Mouse (Mus musculus): ENCODE measurements around the gene Cxcl10. TPM values are rescaled to one million over a fixed set of nuclear protein-coding genes. Genes with fewer than 3 reads are reported as not detected.
A peak's percentile ranks its signal among the peaks of the same experiment; 100 is the strongest.

Gene Cxcl10
- polyA plus RNA-seq (2016; fragmentation: Nextera tagmentation; extraction: Ambion mirVana) = 0.33 TPM in 1 of 2 replicates, not detected in the other

GRCm38 (mm10) chr5:92348794-92349413 lies at the start of gene Cxcl10:
Gene Cxcl10 (minus strand): TSS chr5:92348889.
- H3K4me3 ChIP-seq = peak within 1 kb of the TSS; percentile 27
- H3K9me3 ChIP-seq = no peaks in the 10 kb centered on the region

GRCm38 (mm10) chr5:92398153-92398552 lies 49.5 kb upstream of the Cxcl10 start:
- WGBS = 25% methylated on average over 5 of the region's 5 CpGs
- peak overlapping the region; percentile 67 for H3K27ac ChIP-seq
- H3K36me3 ChIP-seq (replicated peaks) = no peaks in the 10 kb centered on the region

More at GRCm38 (mm10) chr5:92348794-92349413, at the start of gene Cxcl10:
- 34% methylated on average over 14 of the region's 14 CpGs for WGBS
- Histone ChIP-seq H3K36me3 (replicated peaks) (no peaks in the 10 kb centered on the region), H3K27ac (no peak within 1 kb of the TSS), H3K4me1 (peaks cover 11% of the 10 kb centered on the region), H3K27me3 (ENCODE audit: poor library complexity, severe bottlenecking) (peaks cover 20% of the 10 kb centered on the region)
- no peak for DNase-seq (ENCODE audit: extremely low spot score, low spot score)

GRCm38 (mm10) chr5:92396476-92396875 lies 47.8 kb upstream of the Cxcl10 start:
- H3K27me3 ChIP-seq (ENCODE audit: poor library complexity, severe bottlenecking) = peaks cover 36% of the 10 kb centered on the region
- no peaks in the 10 kb centered on the region for H3K9me3 ChIP-seq
- 89% methylated on average over 6 of the region's 6 CpGs for WGBS
- DNase-seq (ENCODE audit: extremely low spot score, low spot score) = no peak
- H3K36me3 ChIP-seq (replicated peaks) = no peaks in the 10 kb centered on the region
- no peak overlapping the region for H3K27ac ChIP-seq
- H3K4me1 ChIP-seq = peaks cover 11% of the 10 kb centered on the region; the same call in 1 of the 2 replicates
- no peak overlapping the region for H3K4me3 ChIP-seq

More at GRCm38 (mm10) chr5:92398153-92398552, 49.5 kb upstream of the Cxcl10 start:
- Histone ChIP-seq H3K27me3 (ENCODE audit: poor library complexity, severe bottlenecking) (peaks cover 20% of the 10 kb centered on the region), H3K4me3 (no peak overlapping the region), H3K9me3 (no peaks in the 10 kb centered on the region), H3K4me1 (peaks cover 3% of the 10 kb centered on the region; the same call in 1 of the 2 replicates)
- peak; percentile 75 for DNase-seq (ENCODE audit: extremely low spot score, low spot score)

- WGBS = 83% methylated on average over 3 of the region's 3 CpGs
- Histone ChIP-seq H3K36me3 (replicated peaks) (no peaks in the 10 kb centered on the region), H3K27me3 (ENCODE audit: poor library complexity, severe bottlenecking) (peaks cover 44% of the 10 kb centered on the region), H3K4me3 (no peak overlapping the region), H3K4me1 (peaks cover 11% of the 10 kb centered on the region; the same call in 1 of the 2 replicates), H3K9me3 (no peaks in the 10 kb centered on the region), H3K27ac (no peak overlapping the region)
- no peak for DNase-seq (ENCODE audit: extremely low spot score, low spot score)
Observed at GRCm38 (mm10) chr5:92395764-92396163, 47.1 kb upstream of the Cxcl10 start.

- no peak for DNase-seq (ENCODE audit: extremely low spot score, low spot score)
- WGBS = 74% methylated on average over 10 of the region's 10 CpGs
- no peak overlapping the region for H3K4me3 ChIP-seq
- H3K27ac ChIP-seq = no peak overlapping the region
- H3K4me1 ChIP-seq = peaks cover 11% of the 10 kb centered on the region; the same call in 1 of the 2 replicates
- no peaks in the 10 kb centered on the region for H3K36me3 ChIP-seq (replicated peaks)
- H3K27me3 ChIP-seq (ENCODE audit: poor library complexity, severe bottlenecking) = peaks cover 61% of the 10 kb centered on the region
- no peaks in the 10 kb centered on the region for H3K9me3 ChIP-seq
Observed at GRCm38 (mm10) chr5:92393863-92394262, 45.2 kb upstream of the Cxcl10 start.

GRCm38 (mm10) chr5:92392542-92392941 lies 43.9 kb upstream of the Cxcl10 start:
- H3K36me3 ChIP-seq (replicated peaks) = no peaks in the 10 kb centered on the region
- no peak overlapping the region for H3K27ac ChIP-seq
- H3K4me1 ChIP-seq = peaks cover 11% of the 10 kb centered on the region; the same call in 1 of the 2 replicates
- no peaks in the 10 kb centered on the region for H3K9me3 ChIP-seq
- H3K4me3 ChIP-seq = peak overlapping the region; percentile 34
- 45% methylated on average over 18 of the region's 18 CpGs for WGBS
- peaks cover 62% of the 10 kb centered on the region for H3K27me3 ChIP-seq (ENCODE audit: poor library complexity, severe bottlenecking)
- DNase-seq (ENCODE audit: extremely low spot score, low spot score) = no peak

GRCm38 (mm10) chr5:92390615-92391014 lies 41.9 kb upstream of the Cxcl10 start:
- no peak for DNase-seq (ENCODE audit: extremely low spot score, low spot score)
- Histone ChIP-seq H3K27me3 (ENCODE audit: poor library complexity, severe bottlenecking) (peaks cover 62% of the 10 kb centered on the region), H3K4me3 (no peak overlapping the region), H3K4me1 (peaks cover 11% of the 10 kb centered on the region; the same call in 1 of the 2 replicates), H3K36me3 (replicated peaks) (no peaks in the 10 kb centered on the region), H3K9me3 (no peaks in the 10 kb centered on the region), H3K27ac (no peak overlapping the region)
- 80% methylated on average over 8 of the region's 8 CpGs for WGBS

GRCm38 (mm10) chr5:92389977-92390376 lies 41.3 kb upstream of the Cxcl10 start:
- peaks cover 11% of the 10 kb centered on the region; the same call in 1 of the 2 replicates for H3K4me1 ChIP-seq
- H3K9me3 ChIP-seq = no peaks in the 10 kb centered on the region
- DNase-seq (ENCODE audit: extremely low spot score, low spot score) = no peak
- H3K27ac ChIP-seq = no peak overlapping the region
- no peak overlapping the region for H3K4me3 ChIP-seq
- H3K36me3 ChIP-seq (replicated peaks) = no peaks in the 10 kb centered on the region
- H3K27me3 ChIP-seq (ENCODE audit: poor library complexity, severe bottlenecking) = peaks cover 60% of the 10 kb centered on the region
- 83% methylated on average over 2 of the region's 2 CpGs for WGBS

- Histone ChIP-seq H3K27ac (no peak overlapping the region), H3K27me3 (ENCODE audit: poor library complexity, severe bottlenecking) (peaks cover 35% of the 10 kb centered on the region), H3K4me1 (0 out of 2 replicates have a peak, but pooled peaks cover 5% of the 10 kb centered on the region), H3K9me3 (no peaks in the 10 kb centered on the region), H3K36me3 (replicated peaks) (no peaks in the 10 kb centered on the region), H3K4me3 (no peak overlapping the region)
- WGBS = 86% methylated on average over 11 of the region's 11 CpGs
- DNase-seq (ENCODE audit: extremely low spot score, low spot score) = no peak
Observed at GRCm38 (mm10) chr5:92387433-92387832, 38.7 kb upstream of the Cxcl10 start.

- peaks cover 27% of the 10 kb centered on the region for H3K27me3 ChIP-seq (ENCODE audit: poor library complexity, severe bottlenecking)
- DNase-seq (ENCODE audit: extremely low spot score, low spot score) = no peak
- no peak overlapping the region for H3K4me3 ChIP-seq
- H3K27ac ChIP-seq = no peak overlapping the region
- WGBS = 61% methylated on average over 6 of the region's 6 CpGs
- no peaks in the 10 kb centered on the region for H3K9me3 ChIP-seq
- H3K36me3 ChIP-seq (replicated peaks) = no peaks in the 10 kb centered on the region
- H3K4me1 ChIP-seq = no peaks in the 10 kb centered on the region
Observed at GRCm38 (mm10) chr5:92386643-92387042, 38.0 kb upstream of the Cxcl10 start.

GRCm38 (mm10) chr5:92386102-92386501 lies 37.4 kb upstream of the Cxcl10 start:
- 85% methylated on average over 5 of the region's 5 CpGs for WGBS
- Histone ChIP-seq H3K4me3 (no peak overlapping the region), H3K36me3 (replicated peaks) (no peaks in the 10 kb centered on the region), H3K4me1 (no peaks in the 10 kb centered on the region), H3K9me3 (no peaks in the 10 kb centered on the region), H3K27ac (no peak overlapping the region), H3K27me3 (ENCODE audit: poor library complexity, severe bottlenecking) (peaks cover 22% of the 10 kb centered on the region)
- no peak for DNase-seq (ENCODE audit: extremely low spot score, low spot score)

- peaks cover 9% of the 10 kb centered on the region for H3K27me3 ChIP-seq (ENCODE audit: poor library complexity, severe bottlenecking)
- WGBS = 45% methylated on average over 7 of the region's 7 CpGs
- no peak for DNase-seq (ENCODE audit: extremely low spot score, low spot score)
- no peaks in the 10 kb centered on the region for H3K36me3 ChIP-seq (replicated peaks)
- H3K27ac ChIP-seq = no peak overlapping the region
- H3K4me3 ChIP-seq = no peak overlapping the region
- H3K9me3 ChIP-seq = no peaks in the 10 kb centered on the region
- no peaks in the 10 kb centered on the region for H3K4me1 ChIP-seq
Observed at GRCm38 (mm10) chr5:92384855-92385254, 36.2 kb upstream of the Cxcl10 start.

GRCm38 (mm10) chr5:92383747-92384146 lies 35.1 kb upstream of the Cxcl10 start:
- 0 out of 2 replicates have a peak, but pooled peaks cover under 1% of the 10 kb centered on the region for H3K27me3 ChIP-seq (ENCODE audit: poor library complexity, severe bottlenecking)
- no peaks in the 10 kb centered on the region for H3K4me1 ChIP-seq
- H3K4me3 ChIP-seq = no peak overlapping the region
- no peaks in the 10 kb centered on the region for H3K9me3 ChIP-seq
- DNase-seq (ENCODE audit: extremely low spot score, low spot score) = no peak
- WGBS = 75% methylated on average over 7 of the region's 7 CpGs
- H3K36me3 ChIP-seq (replicated peaks) = no peaks in the 10 kb centered on the region
- no peak overlapping the region for H3K27ac ChIP-seq

Measured in forebrain, embryonic 10.5 days (tissue).